Mouse (Mus musculus) lung, embryonic 15.5 days (tissue): ENCODE data around the gene Stk38l. TPM values are rescaled to one million over a fixed set of nuclear protein-coding genes. Genes with fewer than 3 reads are reported as not detected.

Experiments used
- ATAC-seq: fragments of 200-750 bp; cut with Nextera tagmentation; 2 replicates; pipeline ENCODE4 v1.8.0; 2017; ENCODE audit warnings: moderate number of reproducible peaks, borderline replicate concordance; ENCODE audit not compliant: low FRiP score, low TSS enrichment; ENCODE audit errors: extremely low read depth
- H3K27ac ChIP-seq: fragments of 300-500 bp; sonication (generic); 2 replicates; pipeline ENCODE4 v1.5.1; 2015; ENCODE audit warnings: moderate library complexity, mild to moderate bottlenecking, inconsistent platforms
- H3K27me3 ChIP-seq: fragments of 300-500 bp; sonication (generic); 2 replicates; pipeline ENCODE4 v1.6.1; 2015; ENCODE audit warnings: inconsistent platforms
- H3K36me3 ChIP-seq: fragments of 300-500 bp; sonication (generic); 2 replicates; pipeline ENCODE4 v1.6.1; 2015; ENCODE audit warnings: inconsistent platforms
- H3K4me1 ChIP-seq: fragments of 300-500 bp; sonication (generic); 2 replicates; pipeline ENCODE4 v1.6.1; 2015; ENCODE audit warnings: inconsistent platforms
- H3K4me2 ChIP-seq: fragments of 300-500 bp; sonication (generic); 2 replicates; pipeline ENCODE4 v1.6.1; 2015; ENCODE audit warnings: inconsistent platforms, mild to moderate bottlenecking, moderate library complexity
- H3K4me3 ChIP-seq: fragments of 300-500 bp; sonication (generic); 2 replicates; pipeline ENCODE4 v1.5.1; 2015; ENCODE audit warnings: mild to moderate bottlenecking, inconsistent platforms
- H3K9ac ChIP-seq: fragments of 300-500 bp; sonication (generic); 2 replicates; pipeline ENCODE4 v1.6.1; 2015; ENCODE audit warnings: inconsistent platforms
- H3K9me3 ChIP-seq: fragments of 300-500 bp; sonication (generic); 2 replicates; pipeline ENCODE4 v1.6.1; 2016; ENCODE audit warnings: inconsistent platforms
- WGBS: fragments of 180-500 bp; shearing (Covaris S2); methylation state at CpG from one replicate; pipeline ENCODE4 v1.1.7; 2015; 5-methylcytosine and 5-hydroxymethylcytosine counted together
- polyA plus RNA-seq: library from polyadenylated mRNA; unstranded; fragments of >200 nt; fragmentation: Nextera tagmentation; extraction: Ambion mirVana; gene quantifications from 2 replicates; pipeline ENCODE4 v1.2.1, GENCODE M21; 2015

Gene Stk38l
- polyA plus RNA-seq, result 14.8 and 15.5 TPM in 2 replicates

- Histone ChIP-seq H3K9ac (peak within 1 kb of the TSS; percentile 68), H3K4me3 (peak within 1 kb of the TSS; percentile 83), H3K9me3 (no peaks in the 10 kb centered on the region), H3K4me2 (peak within 1 kb of the TSS; percentile 65), H3K4me1 (no peaks in the 10 kb centered on the region), H3K27me3 (no peaks in the 10 kb centered on the region; the same call in 1 of the 2 replicates), H3K27ac (peak within 1 kb of the TSS; percentile 71), H3K36me3 (no peaks in the 10 kb centered on the region)
- WGBS, result 1% methylated on average over 82 of the region's 87 CpGs
- peak; percentile 98 for ATAC-seq
These were observed at the start of gene Stk38l for GRCm38 (mm10) chr6:146724581-146725383. Stk38l (plus strand) TSS chr6:146724995.

GRCm38 (mm10) chr6:146676904-146677303 lies 47.9 kb upstream of the Stk38l start:
- ATAC-seq, result no peak
- H3K4me1 ChIP-seq, result no peaks in the 10 kb centered on the region
- 44% methylated on average over 10 of the region's 10 CpGs for WGBS
- H3K9me3 ChIP-seq, result no peaks in the 10 kb centered on the region
- H3K36me3 ChIP-seq, result no peaks in the 10 kb centered on the region
- no peak overlapping the region for H3K9ac ChIP-seq
- no peak overlapping the region for H3K4me3 ChIP-seq
- no peaks in the 10 kb centered on the region for H3K27me3 ChIP-seq
- H3K27ac ChIP-seq, result no peak overlapping the region
- H3K4me2 ChIP-seq, result no peak overlapping the region

GRCm38 (mm10) chr6:146678136-146679070 lies 46.4 kb upstream of the Stk38l start:
- Histone ChIP-seq H3K27me3 (no peaks in the 10 kb centered on the region), H3K4me1 (no peaks in the 10 kb centered on the region), H3K9me3 (no peaks in the 10 kb centered on the region), H3K27ac (no peak overlapping the region), H3K4me3 (no peak overlapping the region), H3K9ac (no peak overlapping the region), H3K4me2 (no peak overlapping the region), H3K36me3 (no peaks in the 10 kb centered on the region)
- WGBS, result 33% methylated on average over 10 of the region's 10 CpGs
- no peak for ATAC-seq

DNA sequence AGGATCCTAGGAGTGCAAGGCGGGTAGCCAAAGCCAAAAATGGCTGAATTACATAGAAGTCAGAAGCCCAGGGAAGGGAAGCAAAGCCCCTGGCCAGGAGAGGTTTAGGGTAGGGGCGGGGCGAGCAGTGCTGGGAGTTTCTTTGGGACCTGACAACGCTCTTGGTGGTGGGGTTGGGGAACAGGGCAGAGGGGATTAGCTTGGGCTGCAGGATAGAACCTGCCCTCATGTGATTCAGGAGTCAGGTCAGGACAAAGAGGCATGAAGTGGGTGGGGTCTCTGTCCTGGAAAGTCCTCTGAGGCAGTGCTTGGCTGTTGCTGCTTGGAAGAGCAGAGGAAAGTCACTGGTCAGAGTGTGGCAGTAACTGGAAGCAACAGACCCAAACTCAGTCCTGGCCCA lies 40.9 kb upstream of the Stk38l start:
- Histone ChIP-seq H3K4me2 (no peak overlapping the region), H3K9ac (no peak overlapping the region), H3K9me3 (no peaks in the 10 kb centered on the region), H3K4me3 (no peak overlapping the region), H3K36me3 (no peaks in the 10 kb centered on the region), H3K27me3 (no peaks in the 10 kb centered on the region), H3K27ac (no peak overlapping the region), H3K4me1 (0 out of 2 replicates have a peak, but pooled peaks cover 6% of the 10 kb centered on the region)
- WGBS, result 84% methylated on average over 4 of the region's 4 CpGs
- no peak for ATAC-seq

- WGBS, result 45% methylated on average over 17 of the region's 17 CpGs
- H3K36me3 ChIP-seq, result no peaks in the 10 kb centered on the region
- H3K4me3 ChIP-seq, result no peak overlapping the region
- H3K9ac ChIP-seq, result no peak overlapping the region
- peak overlapping the region; percentile 27; the same call in 1 of the 2 replicates for H3K27ac ChIP-seq
- H3K4me2 ChIP-seq, result peak overlapping the region; percentile 28
- 0 out of 2 replicates have a peak, but pooled peaks cover 6% of the 10 kb centered on the region for H3K4me1 ChIP-seq
- H3K9me3 ChIP-seq, result no peaks in the 10 kb centered on the region
- H3K27me3 ChIP-seq, result no peaks in the 10 kb centered on the region
- peak; percentile 80 for ATAC-seq
These were observed 39.0 kb upstream of the Stk38l start for GRCm38 (mm10) chr6:146685781-146686308.

DNA sequence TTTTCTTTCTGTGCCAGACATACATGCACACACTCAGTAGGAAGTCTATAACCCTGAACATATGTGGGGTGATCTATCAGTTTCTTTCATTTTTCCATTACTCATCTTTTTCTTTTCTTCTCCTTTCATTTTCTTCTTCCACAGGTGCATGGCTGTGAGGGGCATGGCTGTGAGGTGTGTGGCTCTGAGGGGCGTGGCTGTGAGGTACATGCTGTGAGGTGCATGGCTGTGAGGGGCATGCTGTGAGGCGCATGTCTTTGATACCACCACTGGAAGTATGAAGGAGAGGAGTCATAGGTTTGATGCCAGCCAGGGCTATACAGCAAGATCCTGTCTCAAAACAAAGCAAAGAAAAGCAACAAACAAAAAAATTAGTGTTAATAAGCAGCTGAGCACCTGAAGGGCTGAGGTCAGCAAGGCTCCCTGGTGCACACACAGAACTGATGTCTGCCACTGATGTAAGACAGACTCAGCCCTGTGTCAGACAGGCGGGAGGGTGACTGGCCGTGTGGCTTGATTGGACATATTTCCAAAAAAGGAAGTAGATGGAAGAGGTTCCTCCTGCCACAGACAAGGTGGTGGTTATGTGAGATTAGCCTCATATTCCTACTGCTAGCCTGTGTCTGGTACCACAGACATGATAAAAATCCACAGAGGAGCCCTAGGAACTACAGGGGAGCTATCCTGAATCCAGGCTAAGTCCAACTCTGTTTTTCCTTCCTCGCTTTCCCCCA lies 38.2 kb upstream of the Stk38l start:
- WGBS, result 49% methylated on average over 5 of the region's 5 CpGs
- no peaks in the 10 kb centered on the region for H3K9me3 ChIP-seq
- peak overlapping the region; percentile 28; the same call in 1 of the 2 replicates for H3K4me2 ChIP-seq
- ATAC-seq, result peak; percentile 39; the same call in 1 of the 2 replicates
- H3K27ac ChIP-seq, result peak overlapping the region; percentile 33; the same call in 1 of the 2 replicates
- 0 out of 2 replicates have a peak, but pooled peaks cover 6% of the 10 kb centered on the region for H3K4me1 ChIP-seq
- no peak overlapping the region for H3K9ac ChIP-seq
- no peak overlapping the region for H3K4me3 ChIP-seq
- no peaks in the 10 kb centered on the region for H3K36me3 ChIP-seq
- no peaks in the 10 kb centered on the region for H3K27me3 ChIP-seq

DNA sequence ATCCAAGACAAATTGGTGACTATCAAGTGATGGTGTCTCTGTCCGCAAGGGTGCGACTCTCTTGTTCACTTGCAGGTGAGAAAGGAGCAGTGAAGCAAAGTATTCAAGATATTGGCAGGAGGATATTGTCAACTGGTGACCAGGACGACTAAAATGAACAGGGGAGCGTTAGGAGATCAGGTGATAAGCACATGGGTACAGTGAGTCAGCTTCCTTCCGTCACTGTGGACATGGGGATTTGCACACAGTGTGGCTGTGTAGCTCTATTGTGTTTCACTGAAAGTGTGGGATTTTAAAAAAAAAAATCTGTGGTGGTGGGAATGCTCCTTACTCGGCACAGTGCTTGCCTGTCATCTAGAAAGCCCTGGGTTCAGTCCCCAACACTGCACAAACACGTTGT lies 36.8 kb upstream of the Stk38l start:
- H3K4me2 ChIP-seq, result no peak overlapping the region
- no peak for ATAC-seq
- H3K27me3 ChIP-seq, result no peaks in the 10 kb centered on the region
- H3K4me1 ChIP-seq, result 0 out of 2 replicates have a peak, but pooled peaks cover 6% of the 10 kb centered on the region
- no peak overlapping the region for H3K27ac ChIP-seq
- H3K36me3 ChIP-seq, result no peaks in the 10 kb centered on the region
- H3K9me3 ChIP-seq, result no peaks in the 10 kb centered on the region
- H3K4me3 ChIP-seq, result no peak overlapping the region
- WGBS, result 78% methylated on average over 7 of the region's 7 CpGs
- no peak overlapping the region for H3K9ac ChIP-seq

- no peak overlapping the region for H3K27ac ChIP-seq
- H3K4me3 ChIP-seq, result no peak overlapping the region
- ATAC-seq, result no peak
- no peaks in the 10 kb centered on the region for H3K9me3 ChIP-seq
- 88% methylated on average over 5 of the region's 5 CpGs for WGBS
- H3K4me1 ChIP-seq, result 0 out of 2 replicates have a peak, but pooled peaks cover 6% of the 10 kb centered on the region
- H3K9ac ChIP-seq, result no peak overlapping the region
- H3K36me3 ChIP-seq, result no peaks in the 10 kb centered on the region
- no peaks in the 10 kb centered on the region for H3K27me3 ChIP-seq
- no peak overlapping the region for H3K4me2 ChIP-seq
These were observed 35.9 kb upstream of the Stk38l start for GRCm38 (mm10) chr6:146688861-146689260.

GRCm38 (mm10) chr6:146697767-146698166 lies 27.0 kb upstream of the Stk38l start:
- H3K4me3 ChIP-seq, result no peak overlapping the region
- ATAC-seq, result no peak
- no peaks in the 10 kb centered on the region for H3K27me3 ChIP-seq
- H3K4me1 ChIP-seq, result peaks cover 6% of the 10 kb centered on the region; the same call in 1 of the 2 replicates
- no peak overlapping the region for H3K9ac ChIP-seq
- H3K27ac ChIP-seq, result no peak overlapping the region
- H3K9me3 ChIP-seq, result no peaks in the 10 kb centered on the region
- H3K36me3 ChIP-seq, result no peaks in the 10 kb centered on the region
- no peak overlapping the region for H3K4me2 ChIP-seq
- WGBS, result 76% methylated on average over 5 of the region's 5 CpGs

DNA sequence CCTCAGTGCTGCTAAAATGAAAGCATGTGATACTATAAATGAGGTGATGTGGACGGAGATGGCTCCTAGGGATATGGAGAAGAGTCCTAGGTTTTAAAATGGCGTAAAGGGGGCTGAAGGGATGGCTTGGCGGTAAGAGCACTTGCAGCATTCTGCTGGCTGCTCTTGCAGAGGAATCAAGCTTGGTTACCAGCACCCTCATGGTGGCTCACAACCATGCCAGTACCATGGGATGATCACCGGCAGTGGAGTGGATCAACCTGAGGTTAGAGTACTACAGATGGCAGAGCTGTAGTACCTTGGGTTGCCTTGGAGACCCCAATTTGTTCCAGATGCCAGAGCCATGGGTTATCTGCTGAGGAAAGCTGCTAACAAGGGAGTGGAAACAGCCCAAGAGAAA lies 26.4 kb upstream of the Stk38l start:
- no peak overlapping the region for H3K9ac ChIP-seq
- H3K36me3 ChIP-seq, result no peaks in the 10 kb centered on the region
- ATAC-seq, result no peak
- peaks cover 6% of the 10 kb centered on the region; the same call in 1 of the 2 replicates for H3K4me1 ChIP-seq
- WGBS, result 82% methylated on average over 4 of the region's 4 CpGs
- no peak overlapping the region for H3K27ac ChIP-seq
- no peaks in the 10 kb centered on the region for H3K27me3 ChIP-seq
- H3K4me3 ChIP-seq, result no peak overlapping the region
- H3K4me2 ChIP-seq, result no peak overlapping the region
- no peaks in the 10 kb centered on the region for H3K9me3 ChIP-seq

- H3K27ac ChIP-seq, result no peak overlapping the region
These were observed 24.3 kb upstream of the Stk38l start for GRCm38 (mm10) chr6:146700461-146700860.

More at GRCm38 (mm10) chr6:146700461-146700860, 24.3 kb upstream of the Stk38l start:
- Histone ChIP-seq H3K9ac (no peak overlapping the region), H3K4me1 (peaks cover 6% of the 10 kb centered on the region; the same call in 1 of the 2 replicates), H3K27me3 (no peaks in the 10 kb centered on the region), H3K9me3 (no peaks in the 10 kb centered on the region), H3K36me3 (no peaks in the 10 kb centered on the region), H3K4me3 (no peak overlapping the region), H3K4me2 (no peak overlapping the region)
- WGBS, result 97% methylated on average over 1 of the region's 1 CpGs
- no peak for ATAC-seq
